Mouse (Mus musculus) left cerebral cortex, adult 11 months (tissue): ENCODE results near the gene Serhl.
"Not testable (repeated sequence)": the region's sequence is repeated elsewhere in the genome, so short reads cannot be mapped to it uniquely, and the experiment has no call there.

Source experiments
- DNase-seq: peaks from one replicate; pipeline ENCODE4 v3.0.0; 2022; ENCODE audit warnings: low spot score

Serhl gene

DNA sequence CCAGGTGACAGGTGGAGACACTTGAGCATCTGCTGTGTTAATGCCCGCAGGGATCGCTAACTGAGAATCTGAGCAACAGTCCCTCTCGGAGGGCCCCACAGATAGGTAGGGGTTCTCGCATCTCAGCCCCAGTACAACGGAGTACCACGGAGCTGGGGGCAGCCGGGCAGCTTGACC is at the start of gene Serhl:
Serhl (plus strand) TSS at position 78 of the 177 bp plus-strand sequence.
- DNase-seq = no peak

DNA sequence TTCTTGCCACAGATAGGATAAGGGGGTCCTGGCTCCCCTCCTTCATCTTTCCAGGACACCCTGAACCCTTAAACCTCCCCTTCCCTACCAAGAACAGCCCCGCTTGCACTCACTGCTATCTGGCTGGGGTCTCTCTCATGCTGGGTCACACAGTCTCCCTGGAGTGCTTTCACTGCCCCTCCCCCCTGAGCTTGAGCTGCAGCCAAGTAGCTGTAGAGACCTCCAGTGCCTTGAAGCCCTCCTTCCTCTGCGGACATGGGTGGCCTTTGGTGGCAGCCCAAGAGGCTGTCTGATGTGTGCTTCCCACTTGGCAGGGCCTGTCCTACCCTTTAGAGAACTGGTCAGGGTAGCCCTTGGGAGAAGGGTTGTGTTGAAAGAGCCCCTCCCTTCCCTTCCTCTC is 49.1 kb upstream of the Serhl start:
- no peak for DNase-seq

DNA sequence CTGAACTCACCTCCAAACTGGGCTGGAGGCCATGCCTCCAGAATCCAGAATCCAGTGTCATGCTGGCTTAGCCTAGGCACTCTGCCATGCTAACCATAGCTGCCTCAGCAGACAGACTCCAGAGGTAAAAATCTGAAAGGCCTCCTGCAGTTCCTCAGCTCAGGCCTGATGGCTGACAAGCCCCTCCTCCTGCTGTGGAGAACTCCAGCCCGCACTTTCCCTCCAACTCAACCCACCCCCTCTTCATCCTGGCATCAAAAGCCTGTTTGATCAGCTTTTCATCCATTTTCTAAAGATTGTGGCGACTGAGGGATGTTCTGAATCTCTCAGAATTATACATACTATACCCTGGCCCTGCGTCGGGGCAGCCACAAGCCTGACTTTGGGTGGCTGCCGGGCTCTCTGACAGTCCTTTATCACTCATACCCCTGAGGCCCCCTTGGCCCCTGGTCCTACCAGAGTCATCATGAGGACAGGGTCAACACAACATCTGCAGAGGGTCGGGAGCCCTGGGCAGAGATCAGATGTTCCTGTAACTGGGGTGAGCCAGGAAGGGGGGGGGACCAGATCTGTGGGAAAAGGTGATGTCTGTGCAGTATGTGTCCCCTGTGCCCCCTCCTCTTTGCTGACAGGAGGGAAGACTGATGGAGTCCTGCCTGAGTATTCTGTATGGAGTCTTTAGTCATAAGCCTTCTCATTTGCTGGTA is 46.5 kb upstream of the Serhl start:
- DNase-seq = no peak

DNA sequence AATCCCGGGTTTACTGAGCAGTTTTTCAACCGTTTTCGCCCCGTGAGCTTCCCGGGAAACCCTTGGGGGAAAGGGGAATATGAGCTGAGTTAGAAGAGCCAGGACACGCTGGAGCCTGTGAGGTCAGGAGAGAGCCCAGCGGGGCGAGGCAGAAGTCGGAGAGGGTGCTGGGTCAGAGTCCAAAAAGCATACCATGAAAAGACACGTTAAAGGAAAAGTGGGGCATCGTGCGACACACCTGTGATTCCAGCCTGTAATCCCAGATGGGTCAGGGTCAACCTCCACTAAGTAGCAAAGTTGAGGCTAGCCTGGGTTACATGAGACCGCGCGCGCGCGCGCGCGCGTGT is 46.0 kb upstream of the Serhl start:
- DNase-seq = no peak

DNA sequence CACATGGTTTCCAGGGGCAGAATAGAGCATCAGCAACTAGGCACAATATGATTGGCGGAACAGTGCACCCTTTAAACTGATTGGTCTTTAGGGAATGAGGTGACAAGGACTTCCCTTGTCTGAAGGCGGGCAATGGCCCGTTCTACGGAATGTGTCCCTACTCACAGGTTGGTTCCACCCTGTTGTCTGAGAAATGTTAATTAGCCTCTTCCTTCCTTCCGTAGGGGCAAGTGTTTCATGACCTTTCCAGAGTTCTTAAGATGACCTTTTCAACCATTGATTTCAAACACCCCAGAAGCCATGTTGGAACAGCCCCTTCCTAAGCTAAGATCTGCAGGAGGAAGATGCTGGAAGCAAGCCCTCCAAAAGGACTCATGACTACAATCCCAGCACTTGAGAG is 43.7 kb upstream of the Serhl start:
- DNase-seq = not testable (repeated sequence)

DNA sequence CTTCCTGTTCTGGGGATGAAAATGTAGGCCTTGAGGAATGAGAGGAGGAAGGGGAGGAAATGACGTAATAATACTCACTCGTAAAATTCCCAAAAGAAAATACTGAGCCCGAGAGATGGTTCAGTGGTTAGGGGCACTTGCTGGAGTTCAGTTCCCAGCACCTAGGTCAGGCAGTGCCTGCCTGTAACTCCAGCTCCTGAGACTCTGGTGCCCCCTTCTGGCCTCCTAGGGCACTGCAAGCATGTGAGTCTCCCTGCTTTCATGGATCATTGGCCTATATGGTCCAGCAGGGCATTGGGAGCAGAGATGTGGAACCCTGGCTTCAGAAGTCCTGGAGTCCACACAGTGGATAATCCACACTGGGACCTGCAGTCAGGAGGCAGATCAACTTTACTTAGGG is 43.0 kb upstream of the Serhl start:
- DNase-seq = no peak

DNA sequence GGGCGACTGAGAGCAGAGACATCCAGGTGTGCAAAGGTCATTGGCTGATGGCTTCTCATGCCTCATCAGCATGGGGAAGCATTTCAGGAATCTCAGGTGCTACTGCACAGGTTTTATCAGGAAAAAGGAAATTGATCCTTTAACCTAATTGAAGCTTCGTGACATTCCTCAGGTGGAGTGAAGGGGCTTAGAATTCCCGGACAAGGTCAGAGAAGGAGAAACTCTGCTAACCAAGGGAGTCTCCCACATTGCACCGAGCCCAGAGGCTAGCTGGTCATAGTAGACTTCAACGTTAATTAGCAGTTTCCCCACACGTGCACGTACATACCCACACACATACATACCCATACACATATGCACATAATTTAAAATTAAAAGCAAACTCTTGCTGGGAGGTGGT is 42.6 kb upstream of the Serhl start:
- no peak for DNase-seq

DNA sequence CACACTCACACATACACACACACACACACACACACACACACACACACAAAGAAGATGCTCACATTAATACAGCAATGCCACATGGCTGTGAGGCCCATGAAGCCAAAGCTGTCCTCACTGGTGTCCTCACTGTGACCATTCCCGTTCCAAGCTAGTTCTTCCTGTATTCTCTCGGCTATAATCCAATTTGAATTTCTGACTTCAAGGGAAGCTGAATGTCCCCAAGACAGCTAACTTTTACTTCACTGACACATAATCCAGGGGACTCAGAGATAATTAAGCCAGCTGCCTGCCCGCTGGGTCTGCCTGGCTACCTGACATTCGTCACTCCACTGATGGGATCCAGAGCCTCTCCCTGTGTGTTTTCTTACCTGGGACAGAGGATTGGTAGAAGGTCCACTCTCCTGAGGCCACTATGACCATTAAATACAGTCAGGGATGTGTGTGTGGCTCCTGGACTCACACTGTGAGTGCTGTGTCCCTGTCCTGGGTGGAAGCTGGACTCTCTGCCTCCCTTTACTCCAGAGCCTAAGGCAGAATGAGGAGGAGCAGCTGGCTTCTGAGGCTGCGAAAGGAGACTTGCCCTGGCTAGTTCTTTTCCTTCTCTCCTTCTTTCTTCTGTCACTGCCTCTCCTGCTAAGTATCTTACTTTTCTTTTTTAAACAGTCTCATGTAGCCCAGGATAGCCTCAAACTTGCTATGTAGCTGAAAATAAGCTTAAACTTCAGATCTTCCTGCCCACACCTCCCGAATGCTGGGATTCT is 36.8 kb upstream of the Serhl start:
- DNase-seq = no peak

DNA sequence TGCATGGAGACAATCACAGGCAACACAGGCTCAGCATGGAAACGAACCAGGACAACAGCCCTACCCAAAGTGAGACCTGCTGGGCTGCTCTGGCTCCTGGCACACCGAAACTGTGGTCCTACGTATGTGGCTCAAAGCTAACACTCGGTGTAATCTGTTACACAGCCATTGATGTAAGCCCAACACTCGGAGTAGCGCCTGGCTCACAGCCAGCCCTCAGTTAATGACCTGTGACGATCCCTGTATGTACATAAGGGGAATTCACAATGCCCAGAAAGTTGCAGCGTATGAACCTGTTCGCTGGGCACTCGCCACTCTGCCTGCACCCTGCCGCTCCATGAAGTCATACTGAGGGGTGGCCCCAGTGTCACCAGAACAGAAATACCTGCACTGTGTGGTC is 36.0 kb upstream of the Serhl start:
- DNase-seq = no peak

DNA sequence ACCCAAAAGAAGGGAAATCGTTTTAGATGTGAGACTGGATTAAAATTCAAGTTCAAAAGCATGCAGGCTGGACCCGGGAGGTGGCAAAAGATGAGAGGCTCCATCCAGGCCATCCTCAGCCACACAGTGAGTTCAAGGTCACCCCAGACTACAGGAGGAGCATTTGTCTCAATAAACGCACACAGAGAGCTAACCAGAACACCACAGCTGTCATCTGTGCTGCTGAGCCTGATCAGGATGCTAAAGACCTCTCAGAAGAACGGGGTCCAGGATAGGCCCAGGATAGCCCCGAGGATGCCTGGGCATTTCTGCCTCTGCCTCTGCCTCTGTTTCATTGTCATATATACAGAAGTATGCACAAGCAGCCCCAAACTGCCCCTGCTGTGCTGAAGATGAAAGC is 33.7 kb upstream of the Serhl start:
- no peak for DNase-seq

DNA sequence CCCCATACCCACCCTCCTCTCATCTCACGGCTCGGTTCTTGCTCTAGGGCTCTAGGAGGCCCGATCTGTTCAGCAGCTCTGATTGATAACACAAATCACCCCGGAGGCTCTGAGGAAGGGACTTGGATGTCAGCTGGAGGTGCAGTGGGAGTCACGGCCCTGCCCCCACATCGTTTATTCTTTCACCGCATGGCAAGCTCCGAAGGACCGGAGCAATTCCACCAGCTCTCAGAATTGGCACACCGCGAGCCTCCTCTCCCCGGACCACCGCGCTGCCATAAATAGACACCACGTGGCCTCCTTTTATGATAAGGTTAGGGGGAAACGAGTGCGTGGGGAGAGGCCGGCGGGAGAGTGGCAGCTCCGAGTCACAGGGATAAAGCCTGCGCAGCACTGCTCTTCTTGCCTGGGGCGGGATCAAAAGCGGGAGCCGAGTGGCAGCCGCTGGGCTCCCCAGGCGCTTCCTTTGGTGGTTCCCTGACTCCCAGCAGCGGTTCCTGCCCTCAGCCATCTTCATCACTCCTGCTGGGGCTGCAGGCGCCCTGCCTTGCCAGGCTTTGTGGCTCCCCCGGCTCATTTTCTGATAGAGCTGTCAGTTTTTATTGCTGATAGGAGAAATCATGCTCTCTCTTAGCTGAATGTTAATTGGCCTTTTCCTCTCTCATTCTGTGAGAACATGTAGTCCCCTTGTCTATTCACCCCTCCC is 32.8 kb upstream of the Serhl start:
- no peak for DNase-seq

DNA sequence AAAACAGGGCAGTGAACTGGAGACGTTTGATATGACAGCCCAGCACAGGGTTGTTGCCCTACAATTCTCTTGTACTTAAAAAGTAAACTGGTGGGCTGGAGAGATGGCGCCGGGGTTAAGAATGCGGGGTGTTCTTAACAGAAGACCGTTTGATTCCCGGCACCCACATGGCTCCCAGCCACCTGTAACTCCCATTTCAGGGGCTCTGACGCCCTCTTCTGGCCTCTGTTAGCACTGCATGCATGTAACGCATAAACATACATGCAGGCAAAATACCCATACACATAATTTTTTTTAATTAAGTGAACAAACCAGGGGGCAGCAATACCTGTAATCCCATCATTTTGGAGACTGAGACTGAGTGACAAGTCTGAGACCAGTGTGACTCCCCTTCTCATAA is 31.8 kb upstream of the Serhl start:
- no peak for DNase-seq

DNA sequence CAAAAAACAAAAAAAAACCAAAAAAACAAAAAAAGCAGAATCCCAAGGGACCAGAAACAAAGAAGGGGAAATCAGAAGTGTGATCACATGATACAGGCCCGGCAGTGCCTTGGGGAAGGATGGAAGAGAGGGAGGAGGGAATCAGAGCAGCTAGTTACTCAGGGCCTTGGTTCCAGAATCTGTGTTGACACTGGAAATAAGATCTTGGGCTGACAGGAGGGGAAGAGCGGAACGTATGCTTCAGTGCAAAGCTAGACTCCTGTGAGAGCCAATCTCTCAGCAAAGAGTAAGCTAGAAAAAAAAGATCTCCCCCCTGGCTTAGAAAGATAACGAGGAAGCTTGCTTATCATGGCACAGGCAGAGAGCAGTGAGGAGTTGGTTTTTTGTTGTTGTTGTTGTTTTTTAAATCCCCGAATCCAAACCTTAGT is 30.1 kb upstream of the Serhl start:
- no peak for DNase-seq

DNA sequence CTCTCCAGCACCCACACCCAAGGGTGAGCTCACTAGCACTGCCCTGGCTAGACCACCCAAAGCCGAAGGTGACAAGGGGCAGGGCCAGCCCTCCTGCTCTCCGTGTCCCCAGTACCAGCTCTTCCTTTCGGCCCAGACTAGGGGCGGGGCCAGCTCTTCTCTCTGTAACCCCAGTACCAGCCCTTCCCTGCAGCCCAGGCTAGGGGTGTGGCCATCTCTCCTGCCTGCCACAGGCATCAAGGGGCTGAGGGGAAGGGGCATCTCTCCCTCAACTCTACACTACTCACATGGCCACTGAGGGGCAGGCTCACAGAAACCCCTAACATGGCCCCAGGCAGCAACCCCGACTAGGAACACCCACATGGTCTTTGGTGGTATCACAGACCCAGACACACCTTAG is 27.6 kb upstream of the Serhl start:
- DNase-seq = no peak

DNA sequence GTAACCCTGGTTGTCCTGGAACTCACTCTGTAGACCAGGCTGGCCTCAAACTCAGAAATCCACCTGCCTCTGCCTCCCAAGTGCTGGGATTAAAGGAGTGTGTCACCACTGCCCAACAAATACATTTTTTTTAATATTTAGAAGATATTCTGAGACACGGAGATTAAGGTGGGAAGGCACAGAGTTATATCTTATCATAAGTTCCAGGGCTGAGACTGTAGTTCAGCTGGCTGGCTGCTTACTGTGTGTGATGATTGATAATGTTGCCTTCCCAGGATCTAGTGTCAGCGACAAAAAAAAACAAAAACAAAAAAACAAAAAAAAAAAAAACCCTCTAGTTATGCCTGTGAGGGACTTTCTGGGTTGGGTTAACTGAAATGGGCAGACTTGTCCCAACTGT is 26.7 kb upstream of the Serhl start:
- DNase-seq = not testable (repeated sequence)

DNA sequence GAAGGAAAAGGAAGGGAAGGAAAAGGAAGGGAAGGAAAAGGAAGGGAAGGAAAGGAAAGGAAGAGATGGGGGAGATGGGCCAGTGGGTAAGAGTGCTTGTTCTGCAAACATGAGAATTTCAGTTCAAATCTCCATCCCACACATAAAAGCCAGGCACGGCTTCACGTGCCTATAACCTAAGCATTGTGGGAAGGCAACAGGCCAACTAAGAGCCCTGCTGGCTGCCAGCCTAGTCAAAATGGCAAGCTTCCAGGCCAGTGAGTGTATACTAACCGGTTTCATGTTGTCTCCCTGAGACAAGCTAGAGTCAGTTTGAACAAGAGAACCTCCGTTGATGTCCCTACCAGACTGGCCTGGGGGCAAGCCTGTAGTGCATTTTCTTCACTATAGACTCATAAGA is 23.8 kb upstream of the Serhl start:
- DNase-seq = no peak

DNA sequence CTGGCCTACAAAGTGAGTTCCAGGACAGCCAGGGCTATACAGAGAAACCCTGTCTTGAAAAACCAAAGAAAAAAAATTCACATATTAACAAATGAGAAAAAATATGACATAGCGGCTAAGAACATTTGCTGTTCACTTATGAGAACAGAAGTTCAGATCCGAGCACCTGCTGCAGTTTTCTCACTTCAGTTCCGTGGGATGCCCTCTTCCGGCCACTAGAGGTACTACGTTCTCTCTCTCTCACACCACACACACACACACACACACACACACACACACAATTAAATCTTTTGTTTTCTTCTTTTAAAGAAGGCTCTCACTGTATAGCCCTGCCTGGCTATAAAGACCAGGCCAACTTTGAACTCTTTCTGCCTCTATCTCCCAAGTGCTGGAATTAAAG is 21.0 kb upstream of the Serhl start:
- DNase-seq = no peak

DNA sequence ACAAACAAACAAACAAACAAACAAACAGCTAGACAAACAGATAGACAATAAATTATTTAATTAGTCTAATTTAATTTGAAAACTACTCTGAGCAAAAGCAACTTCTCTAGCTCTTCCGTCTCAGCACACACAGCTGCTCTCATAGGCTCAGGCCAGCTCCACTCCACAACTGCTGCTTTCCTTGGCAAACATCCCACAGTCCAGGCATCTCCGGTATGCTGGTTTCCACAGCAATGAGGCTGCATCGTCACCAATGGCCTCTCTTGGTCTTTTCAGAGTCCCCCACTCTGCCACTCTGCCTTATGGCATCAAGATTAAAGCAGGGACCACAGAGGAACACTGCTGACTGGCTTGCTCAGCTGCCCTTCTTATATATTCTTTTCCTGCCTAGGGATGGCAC is 18.4 kb upstream of the Serhl start:
- DNase-seq = no peak

DNA sequence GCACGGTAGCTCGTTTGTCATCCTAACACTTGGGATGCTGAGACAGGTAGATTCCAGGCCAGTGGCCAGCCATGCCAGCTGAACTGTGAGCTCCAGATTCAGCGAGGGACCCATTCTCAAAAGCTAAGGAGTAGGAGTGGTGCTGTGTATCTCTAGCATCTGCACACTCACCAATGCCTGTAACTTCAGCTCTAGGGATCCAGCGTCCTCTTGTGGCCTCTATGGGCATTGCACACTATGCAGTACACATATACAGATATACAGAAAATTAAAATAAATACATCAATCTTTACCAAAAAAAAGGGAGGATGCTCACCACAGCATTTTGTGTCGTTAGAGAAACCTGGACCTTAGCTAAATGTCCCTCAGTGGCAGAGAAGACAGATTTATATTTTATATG is 17.6 kb upstream of the Serhl start:
- no peak for DNase-seq

DNA sequence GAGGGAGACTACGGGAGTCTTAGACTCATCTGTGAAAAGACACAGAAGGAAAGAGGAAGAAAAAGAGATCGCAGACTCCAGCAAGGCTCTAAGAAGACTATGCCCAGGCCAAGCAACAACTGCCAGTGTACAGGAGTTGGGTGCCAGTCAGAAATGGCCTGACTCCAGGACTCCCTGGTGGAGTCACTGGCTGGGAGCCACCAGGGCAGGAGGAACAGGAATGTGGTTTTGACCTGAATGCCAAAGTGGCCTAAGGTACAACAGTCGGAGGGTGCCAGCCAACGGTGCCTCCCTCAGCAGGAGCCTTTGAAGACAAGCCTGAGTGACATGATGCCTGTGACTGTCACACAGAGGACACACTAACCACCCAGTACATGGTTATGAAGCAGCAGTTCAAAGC is 15.1 kb upstream of the Serhl start:
- no peak for DNase-seq

DNA sequence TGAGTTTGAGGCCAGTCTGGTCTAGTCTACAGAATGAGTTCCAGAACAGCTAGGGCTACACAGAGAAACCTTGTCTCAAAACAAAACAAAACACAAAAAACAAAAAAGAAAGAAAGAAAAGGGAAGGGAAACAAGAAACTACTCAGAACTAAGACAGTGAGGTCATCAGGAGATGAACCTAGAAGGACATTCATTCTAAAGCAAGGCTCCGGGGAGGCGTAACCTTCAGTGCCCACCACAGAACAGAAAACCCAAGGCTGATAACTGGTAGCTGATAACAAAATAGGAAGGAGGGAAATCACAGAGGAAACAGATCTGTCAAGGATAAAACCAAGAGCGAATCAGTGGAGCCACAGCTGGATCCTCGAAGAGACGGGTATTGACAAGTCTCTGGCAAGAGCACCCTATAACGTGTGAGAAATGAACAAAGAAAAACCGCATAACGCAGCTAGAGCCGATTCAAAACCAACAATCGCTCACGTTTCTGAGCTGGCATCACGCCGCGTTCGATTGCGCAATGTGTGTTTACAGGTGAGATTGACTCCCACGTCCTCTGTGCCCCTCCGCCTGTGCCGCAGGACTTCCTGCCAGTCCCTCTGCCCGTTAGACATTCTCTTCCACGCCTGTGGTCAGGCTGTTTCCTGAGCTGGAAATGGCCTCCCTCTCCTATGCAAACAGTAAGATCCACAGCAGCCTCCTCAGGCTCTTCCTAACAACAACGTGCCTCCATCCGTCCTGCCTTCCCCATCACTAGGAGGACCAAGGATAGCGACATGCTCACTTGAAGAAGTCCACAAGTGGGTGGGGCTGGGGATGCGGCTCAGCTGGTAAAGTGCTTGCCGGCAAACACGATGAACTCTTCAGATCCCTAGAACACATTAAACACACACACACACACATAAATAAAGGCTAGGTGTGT is 13.4 kb upstream of the Serhl start:
- DNase-seq = no peak

DNA sequence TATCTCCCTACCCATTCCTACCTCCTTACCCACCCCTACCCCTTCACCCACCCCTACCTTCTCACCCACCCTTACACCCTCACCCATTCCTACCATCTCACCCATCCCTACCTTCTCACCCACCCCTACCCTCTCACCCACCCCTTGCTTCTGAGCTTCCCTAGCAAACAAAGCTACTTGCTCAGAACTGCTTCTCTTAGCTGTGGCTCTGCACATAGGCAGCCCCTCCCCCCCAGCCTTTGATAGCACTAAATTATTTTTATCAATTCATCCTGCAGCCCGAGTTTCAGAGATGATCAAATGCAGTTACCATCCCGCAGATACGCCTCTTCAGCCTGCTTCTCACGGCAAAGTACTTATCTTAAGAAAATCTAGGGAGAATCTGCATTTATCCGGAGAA is 5.8 kb upstream of the Serhl start:
- peak; percentile 36 for DNase-seq
